Mouse (Mus musculus): ENCODE measurements at regions not wholly inside any gene's neighbourhood (a gene's known extent, or its start where the extent isn't known, plus 50 kb on each side); places are given as distances from the start of the nearest gene placed in this dataset.

- peak; percentile 25 for DNase-seq (ENCODE audit: extremely low spot score, low spot score)
Observed at GRCm38 (mm10) chr3:39560951-39561350, 674.2 kb downstream of the Fat4 start.

- DNase-seq (ENCODE audit: extremely low spot score, low spot score), result no peak
Observed at GRCm38 (mm10) chr3:39571444-39572237, 684.9 kb downstream of the Fat4 start.

- no peak for DNase-seq (ENCODE audit: extremely low spot score, low spot score)
Observed at GRCm38 (mm10) chr3:39575200-39575599, 688.5 kb downstream of the Fat4 start.

GRCm38 (mm10) chr3:39591312-39591711, 704.6 kb downstream of the Fat4 start:
- DNase-seq (ENCODE audit: extremely low spot score, low spot score), result no peak

- DNase-seq (ENCODE audit: extremely low spot score, low spot score), result no peak
Observed at GRCm38 (mm10) chr3:39592349-39593117, 705.8 kb downstream of the Fat4 start.

GRCm38 (mm10) chr3:39609937-39610336, 723.2 kb downstream of the Fat4 start:
- DNase-seq (ENCODE audit: extremely low spot score, low spot score), result peak; percentile 20

- no peak for DNase-seq (ENCODE audit: extremely low spot score, low spot score)
Observed at GRCm38 (mm10) chr3:39612408-39612807, 725.7 kb downstream of the Fat4 start.

- DNase-seq (ENCODE audit: extremely low spot score, low spot score), result no peak
Observed at GRCm38 (mm10) chr3:39637924-39638323, 751.2 kb downstream of the Fat4 start.

GRCm38 (mm10) chr3:39643194-39643593, 756.5 kb downstream of the Fat4 start:
- DNase-seq (ENCODE audit: extremely low spot score, low spot score), result no peak

GRCm38 (mm10) chr3:39666817-39667216, 780.1 kb downstream of the Fat4 start:
- DNase-seq (ENCODE audit: extremely low spot score, low spot score), result no peak

GRCm38 (mm10) chr3:39669145-39669544, 782.4 kb downstream of the Fat4 start:
- DNase-seq (ENCODE audit: extremely low spot score, low spot score), result no peak

- no peak for DNase-seq (ENCODE audit: extremely low spot score, low spot score)
Observed at GRCm38 (mm10) chr3:39673997-39674396, 787.3 kb downstream of the Fat4 start.

- no peak for DNase-seq (ENCODE audit: extremely low spot score, low spot score)
Observed at GRCm38 (mm10) chr3:39674927-39675326, 788.2 kb downstream of the Fat4 start.

- no peak for DNase-seq (ENCODE audit: extremely low spot score, low spot score)
Observed at GRCm38 (mm10) chr3:39705610-39706009, 818.9 kb downstream of the Fat4 start.

- DNase-seq (ENCODE audit: extremely low spot score, low spot score), result no peak
Observed at GRCm38 (mm10) chr3:39712795-39713709, 818.0 kb upstream of the Intu start.

GRCm38 (mm10) chr3:39714056-39714592, 817.0 kb upstream of the Intu start:
- no peak for DNase-seq (ENCODE audit: extremely low spot score, low spot score)

GRCm38 (mm10) chr3:39718946-39719545, 812.0 kb upstream of the Intu start:
- no peak for DNase-seq (ENCODE audit: extremely low spot score, low spot score)

GRCm38 (mm10) chr3:39725755-39726154, 805.3 kb upstream of the Intu start:
- DNase-seq (ENCODE audit: extremely low spot score, low spot score), result no peak

GRCm38 (mm10) chr3:39736639-39737038, 794.4 kb upstream of the Intu start:
- no peak for DNase-seq (ENCODE audit: extremely low spot score, low spot score)

- DNase-seq (ENCODE audit: extremely low spot score, low spot score), result no peak
Observed at GRCm38 (mm10) chr3:39745947-39746346, 785.1 kb upstream of the Intu start.

Data from neural tube, embryonic 10.5 days (tissue).